8 mouse cellular contexts compared by ENCODE assay signal in the genomic region with DNA sequence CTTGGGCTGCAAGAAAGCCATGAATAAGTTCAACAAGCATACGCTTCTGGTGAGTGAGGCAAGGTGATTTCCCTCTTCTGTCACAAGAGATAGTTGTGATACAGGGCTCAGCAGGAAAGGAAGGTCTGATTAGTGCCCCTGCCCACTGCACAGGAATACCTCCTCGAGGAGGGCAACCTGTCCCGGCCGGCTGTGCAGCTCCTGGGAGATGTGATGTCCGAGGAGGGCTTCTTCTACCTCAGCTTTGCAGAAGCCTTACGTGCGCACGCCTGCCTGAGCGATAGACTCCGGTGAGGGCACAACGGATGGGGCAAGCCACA. TPM values are rescaled to one million over a fixed set of nuclear protein-coding genes. Genes with fewer than 3 reads are reported as not detected.
DNase-seq lines count a peak whose midpoint lies in the region; ATAC-seq and TF ChIP-seq lines count a peak whose summit lies in the region.

No protein-coding gene starts in this region.

- H3K4me2 ChIP-seq in heart, embryonic 12.5 days, result peak overlapping the region; percentile 76
- H3K4me2 ChIP-seq in hindbrain, embryonic 12.5 days (replicated peaks), result peak overlapping the region; percentile 51

- H3K27ac ChIP-seq in heart, embryonic 12.5 days (ENCODE audit: poor library complexity, severe bottlenecking), result no peak overlapping the region
- H3K27ac ChIP-seq in ES-E14 (ENCODE audit: insufficient read depth, low read depth, low read length, poor library complexity, severe bottlenecking), result no peak overlapping the region
- H3K27ac ChIP-seq in hindbrain, embryonic 12.5 days, result peak overlapping the region; percentile 4; the same call in 1 of the 2 replicates
- H3K27ac ChIP-seq in midbrain, embryonic 10.5 days (replicated peaks), result no peak overlapping the region

- H3K27me3 ChIP-seq in heart, embryonic 12.5 days (replicated peaks), result peaks cover 37% of the 10 kb centered on the region
- peaks cover 46% of the 10 kb centered on the region for H3K27me3 ChIP-seq in hindbrain, embryonic 12.5 days
- peaks cover 42% of the 10 kb centered on the region for H3K27me3 ChIP-seq in midbrain, embryonic 10.5 days (ENCODE audit: low read depth, poor library complexity, severe bottlenecking)

- in situ Hi-C loops in ES-E14 (cut with MboI; ENCODE audit: low sequenced_read_pairs in 2 of 2, unreplicated experiment in 2 of 2), result no loop called here

- ATAC-seq in heart, embryonic 12.5 days (ENCODE audit: insufficient number of reproducible peaks, low FRiP score), result no peak
- ATAC-seq in hindbrain, embryonic 12.5 days (ENCODE audit: low FRiP score), result no peak

- H3K9me3 ChIP-seq in heart, embryonic 12.5 days (replicated peaks), result no peaks in the 10 kb centered on the region
- no peaks in the 10 kb centered on the region for H3K9me3 ChIP-seq in ES-E14 (ENCODE audit: control insufficient read depth, insufficient read depth, low read depth, low read length)
- no peaks in the 10 kb centered on the region for H3K9me3 ChIP-seq in hindbrain, embryonic 12.5 days (replicated peaks)
- H3K9me3 ChIP-seq in midbrain, embryonic 10.5 days (replicated peaks), result no peaks in the 10 kb centered on the region

- peak overlapping the region; percentile 33 for H3K4me3 ChIP-seq in heart, embryonic 12.5 days
- H3K4me3 ChIP-seq in ES-E14 (ENCODE audit: insufficient read depth in 1 of 2, low read depth in 1 of 2, low read length in 2 of 2, poor library complexity in 1 of 2, severe bottlenecking in 1 of 2), result peak overlapping the region; percentile 53 to 64; a peak in 2 of 4 replicates
- peak overlapping the region; percentile 28 for H3K4me3 ChIP-seq in hindbrain, embryonic 12.5 days
- H3K4me3 ChIP-seq in midbrain, embryonic 10.5 days, result peak overlapping the region; percentile 46

- intact Hi-C loops in left cerebral cortex, postnatal 14 days (cut with DNase I), result no loop called here

- peaks cover 17% of the 10 kb centered on the region for H3K4me1 ChIP-seq in heart, embryonic 12.5 days (replicated peaks)
- H3K4me1 ChIP-seq in ES-E14 (ENCODE audit: control insufficient read depth in 2 of 2, insufficient read depth in 2 of 2, low read length in 2 of 2, poor library complexity in 1 of 2), result peaks cover 0 to 8% of the 10 kb centered on the region in 2 experiments; a peak in 1 of 4 replicates
- peaks cover 16% of the 10 kb centered on the region for H3K4me1 ChIP-seq in hindbrain, embryonic 12.5 days
- peaks cover 25% of the 10 kb centered on the region for H3K4me1 ChIP-seq in midbrain, embryonic 10.5 days

- DNase-seq in heart, adult 9 months (ENCODE audit: low spot score in 2 of 2), result no peak
- no peak for DNase-seq in ES-E14 (ENCODE audit: low read depth, low spot score)
- DNase-seq in midbrain, embryonic 10.5 days (ENCODE audit: low spot score), result no peak
- DNase-seq in frontal cortex, postnatal 10 days (ENCODE audit: low spot score in 2 of 2), result no peak
- DNase-seq in adrenal gland, adult 8-10 months, result no peak
- DNase-seq in left cerebral cortex, postnatal 14 days (ENCODE audit: low spot score in 2 of 2), result no peak

- H3K9ac ChIP-seq in heart, embryonic 12.5 days, result peak overlapping the region; percentile 69; the same call in 1 of the 2 replicates
- H3K9ac ChIP-seq in ES-E14 (ENCODE audit: insufficient read depth, low read depth, low read length, poor library complexity, severe bottlenecking), result no peak overlapping the region
- peak overlapping the region; percentile 49 for H3K9ac ChIP-seq in hindbrain, embryonic 12.5 days

- peaks cover 39% of the 10 kb centered on the region for H3K36me3 ChIP-seq in heart, embryonic 12.5 days
- H3K36me3 ChIP-seq in ES-E14 (ENCODE audit: control insufficient read depth, insufficient read depth, low read length, poor library complexity, severe bottlenecking), result peaks cover 22% of the 10 kb centered on the region
- H3K36me3 ChIP-seq in hindbrain, embryonic 12.5 days, result peaks cover 39% of the 10 kb centered on the region
- peaks cover 43% of the 10 kb centered on the region for H3K36me3 ChIP-seq in midbrain, embryonic 10.5 days

- 29% methylated on average over 11 of the region's 11 CpGs for WGBS in heart, embryonic 12.5 days
- WGBS in hindbrain, embryonic 12.5 days, result 30% methylated on average over 11 of the region's 11 CpGs
- 32% methylated on average over 11 of the region's 11 CpGs for whole genome bisulfite sequencing in midbrain, embryonic 10.5 days

TF ChIP-seq in ES-E14, 5 proteins besides CTCF, POLR2A, EP300 and RAD21:
- TF ChIP-seq HCFC1 (IDR thresholded peaks at IDR 0.05; ENCODE audit: borderline replicate concordance, insufficient read depth, low read length) (no peak), MAFK (IDR thresholded peaks at IDR 0.05; ENCODE audit: insufficient read depth, low read depth, low read length) (no peak), CHD2 (IDR thresholded peaks at IDR 0.05; ENCODE audit: low read depth, low read length) (no peak), ZC3H11A (IDR thresholded peaks at IDR 0.05; ENCODE audit: borderline replicate concordance, low read depth, low read length) (no peak), ZNF384 (IDR thresholded peaks at IDR 0.05; ENCODE audit: low read depth, low read length) (no peak)
TF ChIP-seq in ES-E14: peak in this region for 0.

RNA-seq across cellular contexts. Expression of a gene that starts 9.7 kb away (rescaled TPM):
- polyA plus RNA-seq in heart, embryonic 12.5 days (2016; fragmentation: Nextera tagmentation; extraction: Ambion mirVana), result 105 and 108 TPM in 2 replicates
- total RNA-seq in ES-E14 (2012; rRNA removed), result 33.8 and 37.6 TPM in 2 replicates
- 99.3 and 101 TPM in 2 replicates for polyA plus RNA-seq in hindbrain, embryonic 12.5 days (2016; fragmentation: Nextera tagmentation; extraction: Ambion mirVana)
- 89.5 and 98.1 TPM in 2 replicates for polyA plus RNA-seq in midbrain, embryonic 10.5 days (2016; fragmentation: Nextera tagmentation; extraction: Ambion mirVana)
- 100 to 1,000 TPM; 106 to 137 (median 120) TPM for total RNA-seq in adrenal gland, adult 8-10 months (2022)
- total RNA-seq in left cerebral cortex, postnatal 14 days (2021), result 10 to 100 TPM; 80.8 to 81.1 TPM

RNA-seq across cellular contexts. Expression of a gene that starts 9.7 kb away (rescaled TPM):
- polyA plus RNA-seq in heart, embryonic 12.5 days (2016; fragmentation: Nextera tagmentation; extraction: Ambion mirVana), result 60.0 and 61.2 TPM in 2 replicates
- total RNA-seq in ES-E14 (2012; rRNA removed), result 31.5 and 55.7 TPM in 2 replicates
- polyA plus RNA-seq in hindbrain, embryonic 12.5 days (2016; fragmentation: Nextera tagmentation; extraction: Ambion mirVana), result 103 and 110 TPM in 2 replicates
- 77.8 and 89.4 TPM in 2 replicates for polyA plus RNA-seq in midbrain, embryonic 10.5 days (2016; fragmentation: Nextera tagmentation; extraction: Ambion mirVana)
- 10 to 100 TPM; 69.4 to 94.9 (median 86.1) TPM for total RNA-seq in adrenal gland, adult 8-10 months (2022)
- 10 to 100 TPM; 48.3 to 58.7 TPM for total RNA-seq in left cerebral cortex, postnatal 14 days (2021)

RNA-seq across cellular contexts. Expression of a gene that starts 17.8 kb away (rescaled TPM):
- polyA plus RNA-seq in heart, embryonic 12.5 days (2016; fragmentation: Nextera tagmentation; extraction: Ambion mirVana), result 23.3 and 27.0 TPM in 2 replicates
- total RNA-seq in ES-E14 (2012; rRNA removed), result 37.1 and 76.5 TPM in 2 replicates
- 34.7 and 35.1 TPM in 2 replicates for polyA plus RNA-seq in hindbrain, embryonic 12.5 days (2016; fragmentation: Nextera tagmentation; extraction: Ambion mirVana)
- 38.1 and 38.4 TPM in 2 replicates for polyA plus RNA-seq in midbrain, embryonic 10.5 days (2016; fragmentation: Nextera tagmentation; extraction: Ambion mirVana)
- total RNA-seq in adrenal gland, adult 8-10 months (2022), result 10 to 100 TPM; 46.6 to 56.6 (median 53.6) TPM
- total RNA-seq in left cerebral cortex, postnatal 14 days (2021), result 10 to 100 TPM; 26.1 to 28.7 TPM

RNA-seq across cellular contexts. Expression of a gene that starts 22.7 kb away (rescaled TPM):
- polyA plus RNA-seq in heart, embryonic 12.5 days (2016; fragmentation: Nextera tagmentation; extraction: Ambion mirVana), result 2.6 and 2.7 TPM in 2 replicates
- 14.0 and 16.9 TPM in 2 replicates for total RNA-seq in ES-E14 (2012; rRNA removed)
- 3.9 and 4.6 TPM in 2 replicates for polyA plus RNA-seq in hindbrain, embryonic 12.5 days (2016; fragmentation: Nextera tagmentation; extraction: Ambion mirVana)
- 4.6 and 4.7 TPM in 2 replicates for polyA plus RNA-seq in midbrain, embryonic 10.5 days (2016; fragmentation: Nextera tagmentation; extraction: Ambion mirVana)
- total RNA-seq in adrenal gland, adult 8-10 months (2022), result 100 to 1,000 TPM in 1 of 4 experiments, 10 to 100 TPM in 3; 76.2 to 108 (median 82.7) TPM
- 10 to 100 TPM; 24.4 to 25.1 TPM for total RNA-seq in left cerebral cortex, postnatal 14 days (2021)

RNA-seq across cellular contexts. Expression of a gene that starts 22.9 kb away (rescaled TPM):
- polyA plus RNA-seq in heart, embryonic 12.5 days (2016; fragmentation: Nextera tagmentation; extraction: Ambion mirVana), result 0.78 and 1.1 TPM in 2 replicates
- 4.8 and 6.0 TPM in 2 replicates for total RNA-seq in ES-E14 (2012; rRNA removed)
- 1.8 and 2.5 TPM in 2 replicates for polyA plus RNA-seq in hindbrain, embryonic 12.5 days (2016; fragmentation: Nextera tagmentation; extraction: Ambion mirVana)
- 1.2 and 1.8 TPM in 2 replicates for polyA plus RNA-seq in midbrain, embryonic 10.5 days (2016; fragmentation: Nextera tagmentation; extraction: Ambion mirVana)
- 1 to 10 TPM; 1.7 to 3.7 (median 2.5) TPM for total RNA-seq in adrenal gland, adult 8-10 months (2022)
- 1 to 10 TPM; 2.3 to 3.1 TPM for total RNA-seq in left cerebral cortex, postnatal 14 days (2021)
